Mouse (Mus musculus) stomach, embryonic 16.5 days (tissue): ENCODE measurements around the gene Chchd10. TPM values are rescaled to one million over a fixed set of nuclear protein-coding genes. Genes with fewer than 3 reads are reported as not detected.

Experiments
- ATAC-seq: fragments of 200-750 bp; cut with Nextera tagmentation; 2 replicates; pipeline ENCODE4 v1.8.0; 2017; ENCODE audit warnings: moderate number of reproducible peaks, moderate TSS enrichment; ENCODE audit not compliant: insufficient read depth, low FRiP score
- H3K27ac ChIP-seq: fragments of 300-500 bp; sonication (generic); 2 replicates; pipeline ENCODE4 v1.5.1; 2014; ENCODE audit warnings: low read length
- H3K27me3 ChIP-seq: fragments of 300-500 bp; sonication (generic); 2 replicates; pipeline ENCODE4 v1.6.1; 2014; ENCODE audit warnings: low read length, control low read depth, mixed read lengths; ENCODE audit not compliant: control insufficient read depth, insufficient read depth
- H3K36me3 ChIP-seq: fragments of 300-500 bp; sonication (generic); 2 replicates; pipeline ENCODE4 v1.6.1; 2014; ENCODE audit warnings: low read length; ENCODE audit not compliant: control insufficient read depth, insufficient read depth
- H3K4me1 ChIP-seq: fragments of 300-500 bp; sonication (generic); 2 replicates; pipeline ENCODE4 v1.6.1; 2014; ENCODE audit warnings: low read length, control low read depth, mixed read lengths; ENCODE audit not compliant: control insufficient read depth, insufficient read depth
- H3K4me2 ChIP-seq: fragments of 300-500 bp; sonication (generic); 2 replicates; pipeline ENCODE4 v1.6.1; 2014; ENCODE audit warnings: low read depth, low read length, mixed read lengths
- H3K4me3 ChIP-seq: fragments of 300-500 bp; sonication (generic); replicated peaks from 2 replicates; pipeline ENCODE4 v1.5.1; 2014; ENCODE audit warnings: mild to moderate bottlenecking, low read length
- H3K9ac ChIP-seq: fragments of 300-500 bp; sonication (generic); 2 replicates; pipeline ENCODE4 v1.6.1; 2014; ENCODE audit warnings: low read length
- H3K9me3 ChIP-seq: fragments of 300-500 bp; sonication (generic); replicated peaks from 2 replicates; pipeline ENCODE4 v1.6.1; 2016; ENCODE audit warnings: low read length, control low read depth; ENCODE audit not compliant: control insufficient read depth
- WGBS: fragments of 180-500 bp; shearing (Covaris S2); extraction: QIAGEN DNeasy Blood & Tissue Kit; methylation state at CpG from one replicate; pipeline ENCODE4 v1.1.7; 2014; 5-methylcytosine and 5-hydroxymethylcytosine counted together
- polyA plus RNA-seq: library from polyadenylated mRNA; unstranded; fragments of >200 nt; fragmentation: Nextera tagmentation; extraction: Ambion mirVana; gene quantifications from 2 replicates; pipeline ENCODE4 v1.2.1, GENCODE M21; 2015

Gene Chchd10
- polyA plus RNA-seq, 1 experiment from 2014 or later: 83.6 TPM

- ATAC-seq: no peak
- H3K36me3 ChIP-seq: no peaks in the 10 kb centered on the region
- no peaks in the 10 kb centered on the region for H3K27me3 ChIP-seq
- 74% methylated on average over 15 of the region's 15 CpGs for WGBS
- no peak within 1 kb of the TSS for H3K9ac ChIP-seq
- H3K9me3 ChIP-seq: no peaks in the 10 kb centered on the region
- H3K4me2 ChIP-seq: 0 out of 2 replicates have a peak within 1 kb of the TSS, but pooled peaks have one; percentile 6
- peaks cover 7% of the 10 kb centered on the region for H3K4me1 ChIP-seq
- H3K27ac ChIP-seq: peak within 1 kb of the TSS; percentile 73
- no peak within 1 kb of the TSS for H3K4me3 ChIP-seq
Observed at GRCm38 (mm10) chr10:75942736-75943477, 10.0 kb downstream of the Chchd10 start, which contains the start of gene Vpreb3. Gene Vpreb3, plus strand, starts transcription at chr10:75943057.

- H3K36me3 ChIP-seq: no peaks in the 10 kb centered on the region
- no peak overlapping the region for H3K9ac ChIP-seq
- no peaks in the 10 kb centered on the region for H3K9me3 ChIP-seq
- no peaks in the 10 kb centered on the region for H3K27me3 ChIP-seq
- H3K4me2 ChIP-seq: 0 out of 2 replicates have a peak overlapping the region, but pooled peaks have one; percentile 6
- H3K27ac ChIP-seq: peak overlapping the region; percentile 73
- ATAC-seq: no peak
- H3K4me1 ChIP-seq: peaks cover 7% of the 10 kb centered on the region
- H3K4me3 ChIP-seq: no peak overlapping the region
- WGBS: 26% methylated on average over 11 of the region's 11 CpGs
Observed at GRCm38 (mm10) chr10:75944066-75944772, 11.3 kb downstream of the Chchd10 start.

- H3K4me1 ChIP-seq: peaks cover 7% of the 10 kb centered on the region
- H3K27me3 ChIP-seq: no peaks in the 10 kb centered on the region
- no peak overlapping the region for H3K4me3 ChIP-seq
- no peak overlapping the region for H3K4me2 ChIP-seq
- H3K9me3 ChIP-seq: no peaks in the 10 kb centered on the region
- no peak for ATAC-seq
- WGBS: 95% methylated on average over 7 of the region's 7 CpGs
- H3K27ac ChIP-seq: no peak overlapping the region
- H3K9ac ChIP-seq: no peak overlapping the region
- H3K36me3 ChIP-seq: no peaks in the 10 kb centered on the region
Observed at GRCm38 (mm10) chr10:75945213-75945612, 12.3 kb downstream of the Chchd10 start.

GRCm38 (mm10) chr10:75945896-75946295, 13.0 kb downstream of the Chchd10 start:
- 69% methylated on average over 7 of the region's 7 CpGs for WGBS
- Histone ChIP-seq H3K36me3 (no peaks in the 10 kb centered on the region), H3K9me3 (no peaks in the 10 kb centered on the region), H3K9ac (no peak overlapping the region), H3K27ac (no peak overlapping the region), H3K4me1 (peaks cover 11% of the 10 kb centered on the region), H3K4me3 (no peak overlapping the region), H3K4me2 (no peak overlapping the region), H3K27me3 (no peaks in the 10 kb centered on the region)
- ATAC-seq: no peak

GRCm38 (mm10) chr10:75948079-75948478, 15.1 kb downstream of the Chchd10 start:
- H3K27me3 ChIP-seq: peaks cover 3% of the 10 kb centered on the region; the same call in 1 of the 2 replicates
- WGBS: 83% methylated on average over 5 of the region's 5 CpGs
- peaks cover 13% of the 10 kb centered on the region for H3K4me1 ChIP-seq
- H3K36me3 ChIP-seq: no peaks in the 10 kb centered on the region
- H3K4me3 ChIP-seq: no peak overlapping the region
- no peaks in the 10 kb centered on the region for H3K9me3 ChIP-seq
- H3K27ac ChIP-seq: no peak overlapping the region
- H3K9ac ChIP-seq: no peak overlapping the region
- ATAC-seq: no peak
- H3K4me2 ChIP-seq: no peak overlapping the region

- Histone ChIP-seq H3K4me3 (no peak overlapping the region), H3K27ac (no peak overlapping the region), H3K4me1 (peaks cover 8% of the 10 kb centered on the region), H3K4me2 (no peak overlapping the region), H3K36me3 (no peaks in the 10 kb centered on the region), H3K9ac (no peak overlapping the region), H3K9me3 (no peaks in the 10 kb centered on the region), H3K27me3 (peaks cover 5% of the 10 kb centered on the region; the same call in 1 of the 2 replicates)
- WGBS: 80% methylated on average over 22 of the region's 22 CpGs
- ATAC-seq: no peak
Observed at GRCm38 (mm10) chr10:75949053-75950045, 16.4 kb downstream of the Chchd10 start.

- Histone ChIP-seq H3K36me3 (no peaks in the 10 kb centered on the region), H3K4me3 (peak overlapping the region; percentile 49), H3K9me3 (no peaks in the 10 kb centered on the region), H3K9ac (peak overlapping the region; percentile 71), H3K4me1 (peaks cover 6% of the 10 kb centered on the region), H3K27ac (no peak overlapping the region), H3K4me2 (peak overlapping the region; percentile 91), H3K27me3 (peaks cover 5% of the 10 kb centered on the region; the same call in 1 of the 2 replicates)
- WGBS: 5% methylated on average over 23 of the region's 23 CpGs
- peak; percentile 73 for ATAC-seq
Observed at GRCm38 (mm10) chr10:75950791-75951210, 17.9 kb downstream of the Chchd10 start.

GRCm38 (mm10) chr10:75951424-75952050, 18.6 kb downstream of the Chchd10 start:
- peaks cover 5% of the 10 kb centered on the region; the same call in 1 of the 2 replicates for H3K27me3 ChIP-seq
- no peaks in the 10 kb centered on the region for H3K9me3 ChIP-seq
- ATAC-seq: peak; percentile 26; the same call in 1 of the 2 replicates
- H3K36me3 ChIP-seq: no peaks in the 10 kb centered on the region
- H3K9ac ChIP-seq: peak overlapping the region; percentile 71
- no peak overlapping the region for H3K27ac ChIP-seq
- 4% methylated on average over 13 of the region's 13 CpGs for WGBS
- peak overlapping the region; percentile 49 for H3K4me3 ChIP-seq
- H3K4me1 ChIP-seq: peaks cover 6% of the 10 kb centered on the region
- peak overlapping the region; percentile 91 for H3K4me2 ChIP-seq
